Mouse (Mus musculus) left cerebral cortex, adult 11 months (tissue): Measurements from ENCODE around the gene Colgalt2.

Experiments used
- DNase-seq: peaks from one replicate; pipeline ENCODE4 v3.0.0; 2022; ENCODE audit warnings: low spot score

Gene Colgalt2

DNA sequence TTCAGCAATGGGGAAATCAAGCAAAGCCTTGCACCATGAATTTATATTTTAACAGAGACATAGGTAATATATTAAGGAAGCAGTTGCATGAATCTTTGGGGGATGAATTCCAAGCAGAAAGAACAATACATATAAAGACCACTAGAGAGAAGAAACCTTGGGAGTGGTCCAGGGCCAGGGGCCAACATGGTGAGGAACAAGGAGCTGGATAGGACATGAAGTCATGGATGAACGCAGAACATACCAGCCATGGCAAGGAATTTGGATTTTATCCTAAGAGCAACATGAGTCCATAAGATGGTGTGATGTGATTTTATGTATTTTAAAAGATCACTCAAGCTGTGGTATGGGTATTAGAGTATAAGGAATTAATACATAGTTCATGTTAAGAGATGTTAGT lies 92.6 kb downstream of the Colgalt2 start:
- no peak for DNase-seq

- no peak for DNase-seq
Measured at GRCm38 (mm10) chr1:152496831-152497230, 97.2 kb downstream of the Colgalt2 start.

GRCm38 (mm10) chr1:152497581-152497980 lies 98.0 kb downstream of the Colgalt2 start:
- DNase-seq: no peak

DNA sequence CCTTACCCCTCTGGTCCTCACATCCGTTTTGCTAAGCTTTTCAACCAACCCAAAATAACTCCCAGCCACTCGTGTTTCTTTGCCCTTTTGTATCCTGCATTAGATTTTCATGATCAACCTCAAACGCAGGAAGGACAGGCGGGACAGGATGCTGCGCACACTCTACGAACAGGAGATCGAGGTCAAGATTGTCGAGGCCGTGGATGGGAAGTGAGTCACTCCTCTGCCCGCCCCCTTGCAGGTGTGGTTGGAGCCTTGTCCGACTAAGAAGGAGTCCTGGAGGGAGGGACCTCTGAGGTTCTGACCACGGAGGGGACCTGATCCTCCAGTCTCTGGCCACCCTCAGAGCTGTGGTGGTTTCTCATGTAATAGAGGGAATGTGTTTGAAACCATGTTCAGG lies 100.2 kb downstream of the Colgalt2 start:
- DNase-seq: no peak

- no peak for DNase-seq
Measured at GRCm38 (mm10) chr1:152506175-152506574, 106.5 kb downstream of the Colgalt2 start.

- no peak for DNase-seq
Measured at GRCm38 (mm10) chr1:152506726-152507125, 107.1 kb downstream of the Colgalt2 start.

DNA sequence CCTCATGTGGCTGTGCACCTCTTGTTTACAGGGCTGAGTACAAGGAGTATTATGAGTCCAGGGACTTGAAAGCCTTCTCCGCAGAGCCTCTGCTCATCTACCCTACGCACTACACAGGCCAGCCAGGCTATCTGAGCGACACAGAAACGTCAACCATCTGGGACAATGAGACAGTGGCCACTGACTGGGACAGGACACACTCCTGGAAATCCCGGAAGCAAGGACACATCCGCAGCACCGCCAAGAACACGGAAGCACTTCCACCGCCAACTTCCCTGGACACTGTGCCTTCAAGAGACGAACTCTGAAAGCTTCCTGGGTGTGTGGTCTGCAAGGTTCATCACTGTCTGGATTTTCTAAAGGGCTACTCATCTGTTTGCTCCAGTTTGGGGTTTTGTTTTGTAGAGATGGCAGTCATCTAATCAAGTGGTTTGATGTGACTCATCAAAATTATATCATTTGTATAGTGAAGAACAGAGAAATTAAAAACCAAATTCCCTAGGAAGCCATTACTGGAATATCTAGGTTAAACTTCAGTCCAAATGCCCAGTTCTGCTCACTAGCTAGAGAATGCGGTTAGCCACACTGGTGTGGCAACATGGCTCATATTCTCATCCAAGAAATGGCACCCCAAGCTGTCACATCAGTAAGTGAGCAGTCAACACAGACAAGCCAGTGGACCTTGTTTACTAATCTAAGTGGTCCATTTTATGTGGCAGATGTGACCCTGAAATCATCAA lies 109.0 kb downstream of the Colgalt2 start:
- DNase-seq: no peak

DNA sequence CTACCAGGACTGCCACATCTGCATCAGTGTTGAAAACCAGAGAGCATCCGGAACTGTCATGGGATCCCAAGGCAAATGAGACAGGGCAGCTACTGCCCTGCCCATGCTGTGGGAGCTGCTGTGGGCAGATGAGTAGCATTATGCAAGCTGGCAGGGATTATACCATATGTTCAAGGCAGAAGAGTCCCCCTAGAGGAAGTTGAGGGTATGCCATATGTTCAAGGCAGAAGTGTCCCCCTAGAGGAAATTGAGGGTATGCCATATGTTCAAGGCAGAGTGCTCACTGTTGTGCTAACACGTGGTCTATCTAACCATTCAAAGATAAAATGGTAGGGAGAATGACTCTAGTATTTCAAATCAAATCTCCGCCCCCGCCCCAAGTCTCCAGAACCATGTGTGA lies 111.6 kb downstream of the Colgalt2 start:
- DNase-seq: no peak

- no peak for DNase-seq
Measured at GRCm38 (mm10) chr1:152514256-152514655, 114.6 kb downstream of the Colgalt2 start.

GRCm38 (mm10) chr1:152517057-152517570 lies 117.5 kb downstream of the Colgalt2 start:
- DNase-seq: no peak

DNA sequence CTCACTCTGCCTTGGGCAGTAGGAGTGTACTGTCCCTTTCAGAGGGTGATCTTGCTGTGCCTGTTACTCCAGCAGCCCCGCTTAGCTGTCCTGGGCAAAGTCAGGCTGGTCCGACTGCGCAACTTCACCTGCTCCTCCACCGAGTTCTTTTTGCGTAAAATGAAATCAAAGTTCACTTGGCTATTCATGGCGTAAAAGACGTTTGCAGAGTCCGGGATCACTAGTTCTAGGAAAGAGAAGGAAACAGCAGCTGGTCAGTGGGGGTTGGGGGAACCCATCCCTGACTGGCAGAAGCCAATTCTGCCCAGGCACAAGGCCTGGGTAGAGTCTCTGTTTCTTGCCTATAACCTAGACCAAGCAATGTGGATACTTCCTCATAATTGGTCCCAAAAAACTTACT lies 119.3 kb downstream of the Colgalt2 start:
- DNase-seq: no peak

DNA sequence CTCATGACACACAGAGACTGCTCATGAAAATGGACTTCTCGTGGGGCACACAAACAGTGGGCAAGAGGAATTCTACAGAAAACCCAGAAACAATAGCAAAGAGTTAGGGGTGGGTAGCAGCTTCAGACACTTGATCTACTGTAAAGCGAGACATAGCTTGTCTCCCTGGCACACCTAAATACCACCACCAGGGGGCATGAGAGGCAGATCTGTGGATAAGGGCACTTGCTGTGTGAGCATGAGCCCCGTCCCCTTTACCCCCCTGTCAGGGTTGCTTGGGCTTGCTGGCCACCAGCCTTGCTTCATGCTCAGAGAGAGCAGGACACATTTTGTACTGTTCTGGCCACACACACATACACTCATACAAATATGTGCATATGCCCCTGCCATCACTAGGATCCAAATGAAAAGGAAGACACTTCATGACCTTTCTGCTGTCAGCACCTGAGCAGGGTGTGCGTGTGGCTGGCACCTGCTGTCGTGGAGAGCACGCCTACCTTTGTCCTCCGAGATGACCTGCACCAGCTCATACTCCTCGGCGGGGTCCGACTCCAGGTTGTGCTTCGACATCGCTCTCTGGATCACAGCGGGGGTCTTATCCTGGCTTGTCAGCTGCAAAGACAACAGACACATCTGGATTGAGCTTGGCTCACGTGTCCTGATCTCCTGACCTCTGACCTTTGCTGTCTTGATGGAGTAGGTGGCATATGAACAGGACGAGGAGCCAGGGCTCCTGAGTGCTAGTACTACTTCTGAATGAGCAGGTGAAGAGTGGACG lies 121.4 kb downstream of the Colgalt2 start:
- DNase-seq: peak; percentile 44

- no peak for DNase-seq
Measured at GRCm38 (mm10) chr1:152522226-152522625, 122.6 kb downstream of the Colgalt2 start.

DNA sequence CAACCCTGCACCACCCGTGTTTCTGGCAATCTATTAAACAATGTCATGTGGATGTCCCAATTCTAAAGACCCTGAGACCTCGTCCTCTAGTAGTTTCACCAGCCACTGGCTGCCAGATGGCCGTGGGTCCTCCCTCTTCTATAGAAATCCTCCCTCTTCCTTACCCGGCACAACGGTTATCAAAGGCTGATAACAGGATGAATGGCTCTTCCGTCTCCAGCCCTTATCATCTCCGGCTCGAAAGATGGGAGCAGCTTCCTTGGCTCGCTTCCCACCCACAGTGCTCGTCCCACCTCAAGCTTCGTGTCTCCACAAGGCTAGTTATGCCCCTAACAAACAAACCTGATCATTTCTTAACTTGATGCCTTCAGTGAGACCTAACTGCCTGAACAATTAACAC lies 123.7 kb downstream of the Colgalt2 start:
- DNase-seq: no peak

GRCm38 (mm10) chr1:152524098-152524892 lies 124.7 kb downstream of the Colgalt2 start:
- peak; percentile 70 for DNase-seq

- peak; percentile 81 for DNase-seq
Measured at GRCm38 (mm10) chr1:152524987-152525648, 125.5 kb downstream of the Colgalt2 start.

DNA sequence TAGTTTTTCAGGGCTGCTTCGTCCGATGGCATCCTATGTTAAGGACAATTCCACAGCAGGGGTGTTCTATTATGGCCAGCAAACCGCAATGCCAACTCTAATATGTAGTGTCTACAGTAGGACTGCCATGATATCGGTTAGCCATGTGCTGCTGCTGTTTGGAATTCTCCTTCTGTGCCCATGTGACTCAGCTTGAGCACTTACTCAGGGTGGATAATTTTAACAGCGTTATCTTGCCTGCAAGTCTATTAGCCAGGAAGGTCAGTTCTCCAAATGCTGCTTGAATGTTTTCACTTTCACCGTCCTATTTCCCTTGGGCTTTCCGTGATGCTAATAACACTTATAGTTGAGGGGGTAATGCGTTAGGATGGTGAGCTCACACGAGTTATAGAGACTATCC lies 126.5 kb downstream of the Colgalt2 start:
- DNase-seq: no peak

DNA sequence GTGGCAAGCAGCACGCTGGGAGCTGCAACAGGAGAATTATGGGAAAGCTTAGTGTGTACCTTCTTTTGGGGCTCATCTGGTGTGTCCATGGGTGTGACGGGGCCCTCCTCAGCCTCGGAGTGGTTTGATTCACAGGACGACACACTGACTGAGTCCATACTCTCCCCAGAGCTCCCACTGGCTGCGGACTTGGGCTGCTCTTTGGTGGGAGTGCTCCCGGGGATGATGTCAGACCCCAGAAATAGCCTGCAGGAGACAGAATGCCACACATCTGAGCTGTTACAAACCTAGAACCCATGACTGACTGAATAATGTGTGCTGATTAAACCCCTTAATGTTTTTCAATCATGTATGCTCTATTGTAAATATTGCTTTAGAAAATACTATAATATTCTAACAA lies 128.6 kb downstream of the Colgalt2 start:
- DNase-seq: no peak

GRCm38 (mm10) chr1:152528778-152529177 lies 129.1 kb downstream of the Colgalt2 start:
- no peak for DNase-seq

DNA sequence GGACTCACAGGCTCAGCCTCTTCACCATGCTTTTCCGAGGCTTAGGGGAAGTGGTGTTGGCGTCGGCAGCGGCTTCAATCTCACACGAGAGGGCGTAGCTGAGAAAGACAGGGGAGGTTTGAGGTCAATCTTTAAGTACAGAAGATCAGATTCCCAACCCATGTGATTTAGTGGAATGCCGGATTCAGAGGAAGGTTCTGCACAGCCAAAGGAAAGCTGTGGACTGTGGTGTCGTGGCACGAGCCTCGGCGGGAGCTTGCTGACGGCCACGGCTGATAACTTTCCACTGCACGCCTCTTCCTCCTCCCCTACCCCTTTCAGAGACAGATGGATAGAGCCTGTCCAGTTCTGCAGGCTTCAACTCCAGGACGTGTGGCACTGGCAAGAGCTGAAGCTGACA lies 131.9 kb downstream of the Colgalt2 start:
- no peak for DNase-seq

GRCm38 (mm10) chr1:152534531-152534930 lies 134.9 kb downstream of the Colgalt2 start:
- no peak for DNase-seq
